9 mouse cellular contexts compared by ENCODE assay signal in genomic region chr17:4867754-4868445, GRCm38 (mm10).
DNase-seq lines count a peak whose midpoint lies in the region; ATAC-seq lines count a peak whose summit lies in the region.
"Had no signal": no experiment of that assay in that cellular context is flagged by ENCODE, and none has a peak within 500 bp of the region (broad histone marks: within the 10 kb centered on the region; RNA-seq: fewer than 3 reads in every experiment).

No protein-coding gene starts in this region.

- no peak overlapping the region for H3K9ac ChIP-seq in midbrain, embryonic 14.5 days (replicated peaks; ENCODE audit: low read length)
- H3K9ac ChIP-seq: liver, embryonic 13.5 days had no signal

- no peak overlapping the region for H3K4me2 ChIP-seq in midbrain, embryonic 14.5 days (ENCODE audit: low read length)
- H3K4me2 ChIP-seq: liver, embryonic 13.5 days had no signal

- H3K27me3 ChIP-seq in heart, embryonic 10.5 days (ENCODE audit: insufficient read depth, poor library complexity, severe bottlenecking): 0 out of 2 replicates have a peak, but pooled peaks cover 2% of the 10 kb centered on the region
- no peaks in the 10 kb centered on the region for H3K27me3 ChIP-seq in midbrain, embryonic 14.5 days (ENCODE audit: control insufficient read depth, insufficient read depth, low read length)
- H3K27me3 ChIP-seq: liver, embryonic 13.5 days had no signal

- WGBS in heart, embryonic 10.5 days: 69% methylated on average over 9 of the region's 9 CpGs
- 92% methylated on average over 9 of the region's 9 CpGs for WGBS in midbrain, embryonic 14.5 days

- no peak overlapping the region for H3K27ac ChIP-seq in heart, embryonic 10.5 days
- no peak overlapping the region for H3K27ac ChIP-seq in midbrain, embryonic 14.5 days (replicated peaks; ENCODE audit: low read depth, low read length)
- H3K27ac ChIP-seq: liver, embryonic 13.5 days had no signal

- H3K36me3 ChIP-seq in heart, embryonic 10.5 days: no peaks in the 10 kb centered on the region
- no peaks in the 10 kb centered on the region for H3K36me3 ChIP-seq in midbrain, embryonic 14.5 days (ENCODE audit: control insufficient read depth, insufficient read depth, low read length)
- H3K36me3 ChIP-seq: liver, embryonic 13.5 days had no signal

- ATAC-seq in erythroblast, adult 5-6 weeks (replicated peaks; ENCODE audit: low FRiP score, poor library complexity, severe bottlenecking): no peak
- no peak for ATAC-seq in midbrain, embryonic 14.5 days (ENCODE audit: low FRiP score, low TSS enrichment)

- peak; percentile 95 for DNase-seq in heart, adult 11 months
- DNase-seq in heart, embryonic 10.5 days (ENCODE audit: low spot score): no peak
- DNase-seq in fat pad, adult 2 months (ENCODE audit: extremely low read depth, low read depth, low spot score): peak; percentile 70
- peak; percentile 39 for DNase-seq in kidney, adult 9 months
- peak; percentile 61 for DNase-seq in ovary, postnatal 14 days (ENCODE audit: low spot score)
- DNase-seq in thymus, postnatal 14 days: no peak
- no peak for DNase-seq in midbrain, embryonic 14.5 days
- DNase-seq: liver, embryonic 13.5 days had no signal

- no peaks in the 10 kb centered on the region for H3K9me3 ChIP-seq in heart, embryonic 10.5 days
- no peaks in the 10 kb centered on the region for H3K9me3 ChIP-seq in midbrain, embryonic 14.5 days (ENCODE audit: control insufficient read depth, low read length)
- H3K9me3 ChIP-seq: liver, embryonic 13.5 days had no signal

- H3K4me3 ChIP-seq in heart, embryonic 10.5 days: no peak overlapping the region
- no peak overlapping the region for H3K4me3 ChIP-seq in midbrain, embryonic 14.5 days (replicated peaks; ENCODE audit: low read depth, low read length)
- H3K4me3 ChIP-seq: liver, embryonic 13.5 days had no signal

- H3K4me1 ChIP-seq in heart, embryonic 10.5 days: 0 out of 2 replicates have a peak, but pooled peaks cover 4% of the 10 kb centered on the region
- H3K4me1 ChIP-seq in midbrain, embryonic 14.5 days (ENCODE audit: control insufficient read depth, insufficient read depth, low read length): peaks cover 11% of the 10 kb centered on the region; the same call in 1 of the 2 replicates
- H3K4me1 ChIP-seq: liver, embryonic 13.5 days had no signal

Comparison
In these comparisons a context has a peak if more than half of its experiments do, and no peak if none do; other contexts are left out.
1. DNase-seq: peak in heart, adult 11 months (single experiment), fat pad, adult 2 months (single experiment), kidney, adult 9 months (single experiment) and ovary, postnatal 14 days (single experiment); none in heart, embryonic 10.5 days (single experiment), thymus, postnatal 14 days (single experiment) and midbrain, embryonic 14.5 days (single experiment).